Mouse (Mus musculus): ENCODE measurements at regions not wholly inside any gene's neighbourhood (a gene's known extent, or its start where the extent isn't known, plus 50 kb on each side); places are given as distances from the start of the nearest gene placed in this dataset.
A peak's percentile ranks its signal among the peaks of the same experiment; 100 is the strongest.

DNA sequence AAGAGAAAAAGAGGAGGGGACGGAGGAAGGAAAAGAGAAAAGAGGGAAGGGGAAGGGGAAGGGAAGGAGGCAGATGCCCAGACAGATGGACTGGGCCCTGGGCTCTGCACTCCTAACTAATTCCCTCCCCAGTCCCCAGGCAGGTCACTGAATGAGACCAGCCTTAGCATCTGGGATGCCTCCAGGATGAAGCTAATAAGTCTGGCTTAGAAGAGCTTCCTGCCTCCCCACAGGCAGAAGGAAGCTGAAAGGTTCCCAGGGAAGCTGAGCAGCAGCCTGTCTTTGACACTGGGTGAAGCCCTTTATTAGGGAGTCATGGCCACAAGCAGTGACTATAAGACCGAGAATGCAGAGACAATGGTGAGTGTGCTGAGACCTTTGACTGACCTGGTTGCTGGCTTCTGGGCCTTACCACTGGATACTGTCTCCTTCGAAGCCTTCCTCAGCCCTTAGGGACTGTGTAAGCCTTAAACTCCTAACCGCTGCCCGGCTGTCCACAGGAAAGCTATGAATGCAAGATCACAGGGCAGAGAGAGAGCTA lies 76.7 kb upstream of the Bod1 start:
- no peak for DNase-seq

DNA sequence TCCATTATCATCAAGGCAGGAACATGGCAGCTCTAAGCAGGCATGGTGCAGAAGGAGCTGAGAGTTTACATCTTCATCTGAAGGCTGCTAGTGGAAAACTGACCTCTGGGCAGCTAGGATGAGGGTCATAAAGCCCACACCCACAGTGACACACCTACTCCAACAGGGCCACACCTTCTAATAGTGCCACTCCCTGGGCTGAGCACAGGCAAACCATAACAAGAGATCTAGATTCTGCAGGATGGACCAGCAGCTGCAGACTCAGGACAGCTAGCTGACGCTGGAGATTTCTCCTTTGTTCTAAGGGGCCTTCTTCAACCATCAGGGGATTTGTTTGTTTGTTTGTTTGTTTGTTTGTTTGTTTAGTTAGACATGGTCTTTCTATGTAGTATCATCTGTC lies 79.6 kb upstream of the Bod1 start:
- no peak for DNase-seq

- DNase-seq, result no peak
Measured at GRCm38 (mm10) chr11:31753211-31753610, 81.5 kb upstream of the Bod1 start.

- DNase-seq, result no peak
Measured at GRCm38 (mm10) chr11:31753711-31754161, 82.1 kb upstream of the Bod1 start.

DNA sequence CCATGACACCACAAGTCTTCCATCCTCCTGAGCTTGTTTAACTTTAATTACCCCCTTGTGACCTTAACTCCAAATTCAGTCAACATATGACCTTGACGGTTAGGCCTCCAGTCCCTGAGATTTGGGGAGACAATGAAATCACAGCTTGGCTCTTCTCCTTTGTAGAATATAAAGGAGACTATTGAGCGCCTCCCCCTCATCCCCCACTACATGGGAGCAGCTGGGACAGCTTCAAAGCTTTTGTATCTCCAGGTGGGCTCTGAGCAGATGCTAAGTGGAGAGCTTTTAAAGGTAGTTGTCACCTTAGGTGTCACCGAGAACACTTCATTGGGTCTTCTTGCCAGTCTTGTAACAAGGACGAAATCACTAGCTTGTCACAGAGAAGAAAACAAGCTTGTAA lies 82.7 kb upstream of the Bod1 start:
- no peak for DNase-seq

- no peak for DNase-seq
Measured at GRCm38 (mm10) chr11:31755858-31756257, 84.2 kb upstream of the Bod1 start.

GRCm38 (mm10) chr11:31756355-31757145 lies 84.9 kb upstream of the Bod1 start:
- DNase-seq, result no peak

GRCm38 (mm10) chr11:31759868-31760765 lies 88.4 kb upstream of the Bod1 start:
- no peak for DNase-seq

GRCm38 (mm10) chr11:31763856-31764255 lies 92.2 kb upstream of the Bod1 start:
- no peak for DNase-seq

DNA sequence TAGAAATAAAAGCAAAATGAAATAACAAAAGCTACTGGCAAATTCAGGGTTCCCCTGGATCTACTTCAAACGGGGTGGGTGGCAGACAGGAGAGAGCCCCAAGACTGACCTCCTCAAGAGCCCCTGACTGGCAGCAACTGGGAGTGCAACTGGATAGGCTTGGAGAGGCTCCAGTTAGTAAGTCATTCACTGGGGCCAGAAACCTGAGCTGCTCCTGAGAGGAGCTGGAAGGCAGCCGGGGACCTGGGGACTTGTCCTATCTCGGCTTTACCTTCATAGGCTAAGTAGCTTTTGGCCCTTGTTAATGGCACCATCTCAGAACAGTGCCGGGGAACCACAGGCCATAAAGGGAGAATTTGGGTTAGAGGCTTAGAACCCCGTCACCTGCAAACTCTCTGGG lies 94.6 kb upstream of the Bod1 start:
- no peak for DNase-seq

DNA sequence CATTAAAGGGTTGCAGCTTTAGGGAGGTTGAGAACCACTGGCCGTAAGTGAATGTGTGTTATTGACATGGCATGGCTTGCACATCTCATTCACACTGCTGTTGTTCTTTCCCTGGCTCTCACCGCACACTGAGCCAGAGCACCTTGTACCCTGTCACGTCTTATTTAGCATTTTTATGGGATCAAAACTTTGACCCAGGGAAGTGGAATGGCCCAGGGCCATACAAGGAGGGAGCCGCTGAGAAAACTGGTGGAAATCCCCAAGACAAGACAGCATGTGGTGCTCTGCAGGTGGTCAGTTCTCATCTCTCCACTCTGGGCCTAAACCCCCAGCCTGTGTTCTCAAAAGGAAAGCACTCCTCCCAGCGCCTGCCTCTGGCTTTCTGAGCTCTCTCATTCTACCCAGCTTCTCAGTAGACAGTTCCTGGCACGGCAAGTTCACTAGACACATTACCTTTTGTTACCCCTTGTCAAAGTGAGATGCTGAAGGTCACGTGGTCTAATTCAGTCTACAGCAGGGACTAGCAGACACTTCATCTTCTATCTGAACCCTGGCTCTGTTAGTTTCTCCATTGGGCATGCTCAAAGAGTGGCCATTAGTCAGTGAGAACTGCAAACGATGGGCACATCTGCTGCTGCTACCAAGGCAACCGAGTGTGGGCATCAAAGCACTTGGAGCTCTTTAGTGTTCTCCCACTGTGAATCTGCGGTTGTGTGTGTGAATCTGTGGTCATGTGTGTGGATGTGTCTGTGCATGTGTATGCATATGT lies 96.2 kb upstream of the Bod1 start:
- no peak for DNase-seq

DNA sequence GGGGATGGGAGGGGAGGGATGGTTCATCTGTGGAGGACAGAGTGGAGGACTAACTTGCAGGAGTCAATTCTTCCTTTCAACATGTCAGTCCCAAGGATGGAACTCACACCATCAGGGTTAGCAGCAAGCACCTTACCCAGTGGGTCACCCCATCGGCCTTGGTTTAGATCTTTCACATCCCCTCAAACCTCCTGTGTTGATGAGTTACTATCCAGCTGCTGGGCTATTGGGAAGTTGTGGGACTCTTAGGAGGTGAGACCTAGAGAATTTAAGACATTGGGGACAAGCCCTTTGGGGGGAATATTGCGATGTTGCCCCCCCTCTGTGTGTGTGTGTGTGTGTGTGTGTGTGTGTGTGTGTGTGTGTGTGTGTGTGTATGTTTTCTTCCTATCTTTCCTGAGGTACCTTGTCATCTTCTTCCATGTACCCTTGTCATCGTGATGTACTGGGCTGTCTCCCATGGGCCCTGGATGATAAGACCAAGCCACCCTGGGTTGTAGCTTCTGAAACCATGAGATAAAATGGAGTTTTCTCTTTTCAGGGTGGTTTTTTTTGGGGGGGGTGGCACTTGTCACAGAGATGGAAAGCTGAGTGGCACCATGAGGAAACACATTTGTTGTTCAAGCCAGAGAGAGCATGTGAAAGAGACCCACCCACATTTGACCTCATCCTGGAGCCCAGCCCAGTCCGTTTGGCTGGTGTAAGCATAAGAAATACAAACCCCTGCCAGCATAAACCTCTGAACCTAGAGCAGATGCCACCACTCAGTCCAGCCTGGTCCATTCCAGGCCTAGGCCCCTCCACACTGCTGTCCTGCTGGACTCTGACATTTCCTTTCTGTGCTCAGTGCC lies 98.3 kb upstream of the Bod1 start:
- DNase-seq, result peak; percentile 47

DNA sequence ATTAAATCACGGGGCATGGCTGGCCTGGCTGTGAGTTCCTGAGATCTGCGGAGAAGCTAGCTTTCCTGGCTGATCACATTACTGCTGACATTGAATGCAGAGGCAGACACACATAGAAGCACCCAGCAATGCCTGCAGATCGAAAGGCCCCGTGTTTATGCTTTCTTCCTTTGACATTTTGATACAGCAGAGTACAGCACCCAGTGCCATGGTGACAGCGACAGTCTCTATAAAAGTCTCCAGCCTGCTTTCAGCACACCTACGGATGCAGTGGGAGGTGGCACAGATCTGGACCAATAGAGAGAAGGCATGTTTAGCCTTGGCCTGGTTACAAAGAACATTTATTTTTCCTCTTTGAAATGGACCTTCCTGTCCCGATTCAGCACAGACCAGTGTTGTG lies 99.2 kb upstream of the Bod1 start:
- peak; percentile 50 for DNase-seq

- DNase-seq, result no peak
Measured at GRCm38 (mm10) chr11:31771491-31772439, 100.1 kb upstream of the Bod1 start.

GRCm38 (mm10) chr11:31777531-31777930 lies 94.5 kb upstream of the Cpeb4 start:
- no peak for DNase-seq

- DNase-seq, result no peak
Measured at GRCm38 (mm10) chr11:31778766-31779165, 93.2 kb upstream of the Cpeb4 start.

GRCm38 (mm10) chr11:31779267-31779666 lies 92.7 kb upstream of the Cpeb4 start:
- no peak for DNase-seq

- no peak for DNase-seq
Measured at GRCm38 (mm10) chr11:31780969-31781368, 91.0 kb upstream of the Cpeb4 start.

DNA sequence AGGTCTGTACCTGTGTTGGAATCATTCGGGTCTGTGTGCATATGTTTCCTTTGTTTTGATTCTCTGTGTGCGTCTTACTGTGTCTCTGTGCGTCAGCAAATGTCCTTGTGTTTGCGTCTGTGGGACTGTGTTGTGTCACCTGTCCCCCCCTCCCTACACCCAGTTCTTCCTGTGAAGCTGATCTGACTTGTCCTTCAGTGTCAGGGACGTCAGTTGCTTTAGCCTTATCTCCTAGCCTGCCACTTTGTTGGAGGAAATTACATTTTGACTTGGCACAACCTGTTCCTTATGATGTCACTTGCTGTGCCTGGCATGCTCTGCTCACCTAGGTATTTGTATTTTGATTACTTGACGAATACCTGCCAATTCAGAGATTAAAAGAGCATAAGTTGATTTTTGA lies 90.4 kb upstream of the Cpeb4 start:
- peak; percentile 89 for DNase-seq

DNA sequence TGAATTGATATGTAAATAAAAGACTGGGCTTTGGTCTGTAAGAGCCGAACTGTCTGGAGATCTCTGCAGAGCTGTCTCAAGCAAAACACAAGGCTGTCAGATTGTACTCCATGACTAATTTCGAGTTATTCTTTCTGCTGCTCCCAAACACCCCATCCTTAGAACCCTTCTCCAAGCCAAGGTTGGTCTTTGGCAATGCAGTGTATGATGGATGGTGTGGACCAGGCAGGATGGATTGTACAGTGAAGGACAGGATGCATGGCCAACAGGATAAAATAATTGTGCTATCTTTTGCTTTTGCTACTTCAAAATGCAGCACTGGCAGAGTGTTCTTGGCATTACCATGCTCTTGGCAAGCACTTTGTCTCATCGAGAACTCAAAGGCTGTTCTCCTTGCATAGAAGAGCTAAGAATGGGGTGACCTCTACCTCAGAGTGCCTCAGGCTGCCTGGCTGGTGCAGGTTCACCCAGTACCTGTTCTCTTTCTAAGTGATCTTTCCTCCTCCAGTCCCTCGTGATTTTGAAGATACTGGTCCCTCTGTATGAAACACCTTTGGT lies 88.4 kb upstream of the Cpeb4 start:
- DNase-seq, result peak; percentile 78

Data from adrenal gland, adult 8-10 months (tissue).